Mouse (Mus musculus) kidney, adult 2 months (tissue): ENCODE data around the gene Gm43552.

Experiments used
- CTCF ChIP-seq: fragments of 200-500 bp; conservative IDR thresholded peaks from 2 replicates; pipeline ENCODE4 v1.5.1; 2011; ENCODE audit warnings: low read depth, mild to moderate bottlenecking, control low read depth, low read length, moderate library complexity, mixed read lengths; ENCODE audit not compliant: insufficient read depth, insufficient read length
- POLR2A ChIP-seq: fragments of 200-500 bp; IDR thresholded peaks from one replicate; pipeline ENCODE4 v1.6.1; 2011; ENCODE audit warnings: low read depth, low read length, control low read depth

DNA sequence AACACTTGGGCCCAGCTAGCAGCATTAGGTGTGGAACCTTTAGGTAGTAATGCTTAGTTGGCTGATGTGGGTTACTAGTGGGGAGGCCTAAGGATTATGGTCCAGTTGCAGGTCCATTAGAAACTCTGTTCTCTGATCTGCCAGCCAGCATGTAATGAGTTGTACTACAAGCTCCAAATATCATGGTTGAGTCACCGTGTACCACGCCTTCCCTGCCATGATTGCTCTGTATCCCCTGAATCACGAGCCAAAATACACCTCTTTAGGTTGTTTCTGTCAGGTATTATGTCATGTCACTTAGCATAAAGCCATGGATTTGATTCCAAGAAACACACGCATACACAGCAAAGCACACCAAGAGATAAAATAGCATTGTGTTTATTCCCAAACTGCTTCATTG is 32.2 kb upstream of the Gm43552 start:
- no peak for TF ChIP-seq CTCF
- no peak for TF ChIP-seq POLR2A
